Mouse (Mus musculus) frontal cortex, adult (tissue): ENCODE measurements around the gene 1700123O20Rik.

Experiments used
- ATAC-seq: cut with Nextera tagmentation; 2 replicates; pipeline ENCODE4 v1.9.2; 2017; ENCODE audit warnings: mild to moderate bottlenecking, moderate library complexity, mixed read lengths; ENCODE audit not compliant: low TSS enrichment

Gene 1700123O20Rik

DNA sequence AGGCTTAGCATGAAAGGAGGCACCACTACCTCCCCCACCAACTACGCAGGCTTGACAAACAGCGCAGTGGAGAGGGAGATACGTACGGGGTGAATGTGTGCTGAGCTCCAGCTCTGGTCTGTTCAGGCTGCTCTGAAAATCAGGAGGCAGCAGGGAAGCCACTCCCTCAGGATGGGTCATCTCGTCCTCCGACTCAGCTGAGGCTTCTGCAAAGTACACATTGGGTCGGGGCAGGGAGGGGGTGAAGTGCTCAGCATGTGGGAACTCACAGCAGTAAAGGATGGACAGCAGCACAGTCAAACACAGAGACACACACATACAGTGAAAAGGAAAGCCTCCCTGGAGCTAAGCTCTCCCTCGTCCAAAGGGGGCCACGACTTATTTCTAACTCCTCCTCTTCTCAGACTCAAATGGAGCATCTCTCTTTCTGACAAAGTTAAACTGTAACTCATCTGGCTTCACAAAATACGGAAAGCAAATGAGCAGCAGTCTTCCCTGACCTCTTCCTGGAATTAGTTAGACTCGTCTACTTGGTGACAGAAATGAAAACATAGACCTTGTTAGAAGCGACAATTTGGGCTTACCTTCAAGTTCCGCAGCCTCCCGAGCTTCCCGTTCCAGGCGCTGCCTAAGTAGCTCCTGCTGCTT, 7.2 kb upstream of the 1700123O20Rik start:
- no peak for ATAC-seq

DNA sequence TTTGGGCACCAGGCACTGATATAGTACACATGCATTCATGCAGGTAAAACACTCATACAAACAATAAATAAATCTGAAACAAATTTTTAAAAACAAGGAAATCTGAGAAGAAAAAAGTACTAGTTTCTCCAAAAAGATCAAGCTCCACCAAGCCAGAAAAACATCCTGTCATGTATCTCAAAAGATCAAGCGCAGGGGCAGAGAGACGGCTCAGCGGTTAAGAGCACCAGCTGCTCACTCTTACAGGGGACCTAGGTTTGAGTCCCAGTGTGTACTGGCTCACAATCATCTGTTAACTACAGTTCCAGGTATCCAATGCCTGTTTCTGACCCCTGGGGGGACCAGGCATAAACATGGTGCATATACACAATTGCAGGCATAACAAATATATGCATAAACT, 3.6 kb upstream of the 1700123O20Rik start:
- ATAC-seq: no peak

DNA sequence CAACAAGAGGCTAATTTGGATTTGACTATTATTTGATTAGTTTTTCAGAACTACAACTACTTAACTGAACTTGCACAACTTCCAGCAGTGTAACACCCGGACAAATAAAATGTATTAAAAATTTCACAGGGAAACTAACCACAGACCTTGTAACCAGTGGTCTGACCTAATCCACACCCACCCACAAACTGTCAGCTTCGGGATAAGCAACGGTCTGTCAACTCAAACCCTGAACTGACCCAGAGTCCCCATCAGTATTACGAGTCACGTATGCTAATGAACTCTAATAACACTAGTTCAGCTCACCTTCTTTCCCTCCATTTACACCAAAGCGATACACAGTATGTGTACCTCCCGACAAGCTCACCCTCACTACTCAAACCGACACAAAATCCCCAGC, 545 bp upstream of the 1700123O20Rik start:
- ATAC-seq: no peak

DNA sequence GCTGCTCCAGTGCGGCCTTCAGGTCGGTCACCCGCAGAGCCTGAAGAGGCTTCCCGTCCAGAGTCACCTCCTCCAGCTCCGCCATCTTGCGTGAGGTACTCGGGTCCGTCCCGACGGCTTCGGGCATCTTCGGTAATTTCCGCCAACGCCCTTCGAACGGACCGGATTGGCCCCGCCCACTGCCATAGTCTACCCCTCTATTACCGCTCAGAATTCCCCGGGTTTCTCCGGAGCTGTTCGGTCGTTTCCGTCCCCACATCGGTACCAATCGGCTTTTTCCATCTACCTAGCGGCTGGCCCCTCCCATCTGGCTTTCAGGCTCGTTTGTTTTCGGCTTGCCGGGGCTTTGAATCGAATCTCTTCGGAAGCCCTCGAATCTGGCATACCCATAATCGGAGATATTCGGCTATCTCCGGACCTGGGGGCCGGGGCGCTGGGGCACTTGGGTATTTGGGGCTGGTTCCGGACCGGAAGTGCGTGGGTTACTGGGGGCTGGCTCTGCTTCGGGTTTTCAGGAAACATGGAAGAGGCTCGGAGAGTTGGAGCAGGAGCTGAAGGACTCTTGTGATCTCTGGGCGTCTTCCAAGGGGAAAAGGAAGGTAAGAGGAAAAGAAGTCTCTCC, 617 bp downstream of the 1700123O20Rik start, which contains the start of gene Acin1:
Gene Acin1 (minus strand): TSS at position 410 of the 622 bp plus-strand sequence.
- ATAC-seq: peak; percentile 87

GRCm38 (mm10) chr14:54687251-54687650, 1.2 kb downstream of the 1700123O20Rik start:
- no peak for ATAC-seq

DNA sequence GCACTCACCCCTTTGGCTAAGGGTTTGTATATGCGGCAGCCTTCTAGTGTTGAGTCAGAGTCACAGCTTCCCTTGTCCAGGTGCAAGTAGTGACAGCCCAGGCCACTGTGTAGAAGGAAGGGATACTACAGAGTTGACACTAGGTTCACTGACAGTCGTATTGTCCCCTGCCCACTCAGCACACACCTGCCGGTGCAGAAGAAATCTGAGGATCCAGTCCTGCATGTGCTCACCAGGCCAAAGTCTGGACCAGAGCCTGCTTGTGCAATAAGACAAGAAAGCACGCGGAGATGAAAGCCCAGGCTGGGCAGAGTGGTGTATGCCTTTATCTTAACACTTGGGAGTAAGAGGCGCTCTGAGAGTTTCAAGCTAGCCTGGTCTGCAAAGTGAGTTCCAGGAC, 9.0 kb downstream of the 1700123O20Rik start:
- no peak for ATAC-seq

DNA sequence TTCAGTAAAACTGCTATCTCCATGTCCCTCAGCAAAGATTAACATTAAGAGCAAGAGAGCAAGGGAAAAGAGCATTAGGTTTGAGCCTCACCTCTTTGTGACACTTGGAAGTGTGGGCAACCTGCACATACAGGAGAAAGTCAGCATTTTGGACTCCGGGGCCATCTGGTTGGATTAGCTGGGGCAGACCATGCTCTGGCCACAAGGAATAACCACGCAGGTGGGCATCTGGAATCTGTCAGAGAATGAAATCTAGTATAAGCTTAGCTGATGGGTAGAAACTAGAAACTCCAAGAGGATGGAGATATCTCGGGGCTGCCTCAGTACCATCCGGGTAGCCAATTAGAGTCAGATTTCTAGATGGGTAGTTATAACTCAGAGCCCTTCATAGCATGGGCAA, 10.7 kb downstream of the 1700123O20Rik start:
- no peak for ATAC-seq

- no peak for ATAC-seq
Measured at GRCm38 (mm10) chr14:54698733-54699132, 12.7 kb downstream of the 1700123O20Rik start, which contains the start of gene Gm29776. Gene Gm29776, minus strand, starts transcription at chr14:54698833.

DNA sequence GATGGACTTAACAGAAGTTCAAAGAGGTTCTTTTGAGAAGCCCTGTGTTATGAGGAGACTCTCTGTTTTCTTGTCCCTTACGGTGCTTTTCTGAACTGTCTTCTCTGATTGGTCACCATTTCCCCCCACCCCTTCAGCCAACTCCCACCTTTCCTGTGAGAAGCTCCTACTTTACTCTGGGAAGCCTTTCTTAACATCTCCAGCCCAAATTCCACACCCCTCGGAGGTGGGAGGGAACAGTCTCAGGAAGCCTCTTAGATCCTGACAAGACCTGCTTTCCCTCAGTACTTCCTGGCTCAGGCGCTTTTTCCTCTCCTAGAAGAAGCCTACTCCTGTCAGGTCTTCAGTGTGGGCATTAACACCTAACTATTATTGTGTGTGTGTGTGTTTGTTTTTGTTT, 13.6 kb downstream of the 1700123O20Rik start:
- no peak for ATAC-seq

GRCm38 (mm10) chr14:54701298-54701697, 15.3 kb downstream of the 1700123O20Rik start:
- peak; percentile 88 for ATAC-seq

DNA sequence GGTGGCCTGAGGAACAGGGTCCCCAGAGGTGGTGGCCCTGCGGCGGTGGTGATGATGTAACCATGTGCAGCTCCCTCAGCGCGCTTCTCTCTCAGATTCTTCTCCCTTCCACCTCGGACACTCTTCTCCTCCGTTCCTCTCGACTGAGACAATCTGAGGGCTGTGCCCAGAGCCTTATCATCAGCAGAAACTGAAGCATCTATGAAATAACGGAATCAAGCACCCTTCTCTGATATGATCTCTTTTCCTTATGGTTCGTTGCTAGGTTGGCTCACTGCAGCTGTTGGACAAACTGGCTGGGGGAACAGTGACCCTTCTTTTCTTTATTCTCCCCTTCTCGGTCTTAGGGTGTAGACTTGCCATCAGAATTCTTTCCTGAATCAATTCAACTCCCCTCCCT, 17.2 kb downstream of the 1700123O20Rik start:
- no peak for ATAC-seq

GRCm38 (mm10) chr14:54705844-54706243, 19.8 kb downstream of the 1700123O20Rik start:
- no peak for ATAC-seq

GRCm38 (mm10) chr14:54706589-54707320, 20.7 kb downstream of the 1700123O20Rik start:
- no peak for ATAC-seq

DNA sequence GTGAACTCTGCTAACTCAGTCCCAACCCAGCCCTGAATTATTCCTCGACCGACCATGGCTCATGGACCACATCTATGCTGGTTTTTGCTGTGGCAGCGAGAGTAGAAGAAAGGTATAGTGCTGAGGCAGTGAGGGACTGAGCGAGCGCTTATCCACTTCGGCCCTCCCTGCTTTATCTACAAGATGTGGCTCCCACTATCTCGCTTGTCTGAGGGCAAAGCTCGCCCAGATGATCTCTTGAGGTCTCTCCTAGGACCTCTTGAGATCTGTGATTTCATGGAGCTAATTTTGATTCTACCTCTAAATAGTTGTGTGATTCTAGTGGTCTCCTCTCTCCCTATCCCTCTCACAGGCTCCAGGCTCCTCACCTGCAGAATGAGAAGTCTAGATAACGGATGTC, 23.0 kb downstream of the 1700123O20Rik start:
- no peak for ATAC-seq

- ATAC-seq: no peak
Measured at GRCm38 (mm10) chr14:54712074-54712473, 26.1 kb downstream of the 1700123O20Rik start, which contains the start of gene Cebpe. Gene Cebpe, minus strand, starts transcription at chr14:54712174.

DNA sequence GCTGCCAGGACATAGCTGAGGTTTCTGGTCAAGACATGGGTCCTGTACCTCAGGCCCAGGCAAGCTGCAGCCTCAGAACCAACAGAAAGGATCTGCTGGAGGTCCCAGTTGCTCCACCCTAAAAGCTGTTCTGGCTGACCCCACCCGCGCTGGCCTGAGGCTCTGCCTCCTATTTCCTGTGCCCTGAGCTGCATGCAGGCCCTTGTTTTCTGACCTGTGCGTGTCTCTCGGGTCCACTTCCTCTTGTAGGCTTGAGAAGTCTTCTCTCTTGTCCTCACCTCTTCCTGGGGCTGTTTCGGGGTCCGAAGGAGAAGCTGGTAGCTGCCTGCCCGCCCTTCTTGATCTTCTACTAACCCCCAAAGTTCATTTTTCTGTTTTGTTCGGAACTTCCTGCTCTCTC, 26.8 kb downstream of the 1700123O20Rik start:
- ATAC-seq: no peak

- ATAC-seq: peak; percentile 81
Measured at GRCm38 (mm10) chr14:54714121-54714520, 28.1 kb downstream of the 1700123O20Rik start.

DNA sequence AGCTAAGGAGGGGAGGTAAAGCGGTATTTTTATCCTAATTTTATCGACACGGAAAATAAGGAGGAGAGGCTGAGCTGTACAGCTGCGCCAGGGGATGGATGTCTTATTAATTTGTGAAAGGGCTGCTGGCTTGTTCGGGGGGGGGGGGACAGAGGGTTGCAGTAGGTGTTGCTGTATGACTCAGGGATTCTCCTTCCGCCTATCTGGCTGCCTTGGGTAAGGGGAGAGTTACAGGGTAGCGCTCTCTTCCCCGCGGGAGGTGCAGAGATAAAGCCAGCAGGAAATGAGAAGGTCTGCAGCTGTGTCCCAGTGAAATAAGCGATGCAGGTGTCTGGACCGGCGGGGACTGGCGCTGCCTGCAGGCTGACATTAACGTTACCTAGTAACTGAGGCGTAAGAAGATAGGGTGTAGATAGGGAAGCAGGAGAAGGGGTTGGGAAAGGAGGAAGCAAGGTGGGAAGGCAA, 28.6 kb downstream of the 1700123O20Rik start:
- peak; percentile 45 for ATAC-seq

DNA sequence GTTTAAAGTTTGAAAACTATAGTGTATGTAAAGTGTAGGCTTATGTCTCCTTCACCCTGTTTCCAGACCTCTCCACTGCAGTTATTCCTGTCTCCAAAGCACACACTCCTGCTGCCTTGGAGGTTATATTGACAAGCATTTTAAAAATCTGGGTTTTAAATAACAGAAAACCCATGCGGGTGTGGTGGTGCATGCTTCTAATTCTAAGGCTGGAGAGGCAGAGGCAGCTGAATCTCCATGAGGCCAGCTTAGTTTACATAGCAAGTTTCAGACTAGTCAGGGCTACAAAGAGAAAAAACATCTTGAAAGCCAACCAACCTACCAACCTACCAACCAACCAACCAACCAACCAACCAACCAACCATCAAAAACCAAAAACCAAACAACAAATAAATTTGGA, 29.4 kb downstream of the 1700123O20Rik start:
- no peak for ATAC-seq

GRCm38 (mm10) chr14:54720041-54720440, 34.0 kb downstream of the 1700123O20Rik start:
- ATAC-seq: no peak

DNA sequence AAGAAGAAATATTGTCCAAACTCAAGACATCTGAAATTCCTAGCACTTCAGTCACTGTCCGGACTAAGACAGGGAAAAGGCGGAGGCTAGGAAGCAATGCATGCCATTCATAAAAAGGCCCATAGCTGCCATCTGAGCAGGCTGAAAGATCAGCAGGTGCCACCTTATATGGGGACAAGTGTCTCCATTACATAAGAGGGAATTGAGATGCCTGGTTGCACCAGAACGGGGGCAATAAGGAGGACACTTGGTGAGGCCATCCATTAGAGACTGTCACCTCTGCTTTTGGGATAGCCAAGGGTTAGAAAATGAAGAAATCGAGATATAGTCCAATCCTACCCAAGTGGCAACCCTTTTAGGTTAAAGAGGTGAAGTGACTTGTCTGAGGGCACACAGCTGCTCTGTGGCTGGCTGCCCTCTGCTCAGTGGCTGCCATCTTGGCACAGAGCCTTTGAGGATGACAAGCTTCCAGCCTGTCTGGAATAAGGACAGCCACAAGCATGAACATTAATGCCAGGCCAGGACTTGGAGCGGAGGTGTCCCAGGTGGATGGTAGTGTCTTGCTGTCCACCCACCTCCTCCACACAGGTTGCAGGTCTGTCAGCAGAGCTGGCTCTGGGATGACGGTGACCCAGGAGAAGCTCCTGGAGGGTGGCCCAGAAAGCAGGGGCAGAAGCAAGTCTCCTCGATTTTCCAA, 34.8 kb downstream of the 1700123O20Rik start:
- no peak for ATAC-seq

GRCm38 (mm10) chr14:54721711-54722110, 35.7 kb downstream of the 1700123O20Rik start:
- peak; percentile 36; the same call in 1 of the 2 replicates for ATAC-seq
